Mouse (Mus musculus) v-Abl transformed pro-B cells (cell line): ENCODE results near the gene Rasgef1b.

Experiments
- in situ Hi-C, 2 experiments: fragments of 400-800 bp; cut with MboI; formaldehyde crosslinking; loops; one replicate each; pipeline ENCODE4 v1.15.1; 2025; ENCODE audit not compliant: unreplicated experiment in 2 of 2

Rasgef1b gene

GRCm38 (mm10) chr5:99470613-99471012, 258.3 kb downstream of the Rasgef1b start:
- in situ Hi-C loops = no loop called here

DNA sequence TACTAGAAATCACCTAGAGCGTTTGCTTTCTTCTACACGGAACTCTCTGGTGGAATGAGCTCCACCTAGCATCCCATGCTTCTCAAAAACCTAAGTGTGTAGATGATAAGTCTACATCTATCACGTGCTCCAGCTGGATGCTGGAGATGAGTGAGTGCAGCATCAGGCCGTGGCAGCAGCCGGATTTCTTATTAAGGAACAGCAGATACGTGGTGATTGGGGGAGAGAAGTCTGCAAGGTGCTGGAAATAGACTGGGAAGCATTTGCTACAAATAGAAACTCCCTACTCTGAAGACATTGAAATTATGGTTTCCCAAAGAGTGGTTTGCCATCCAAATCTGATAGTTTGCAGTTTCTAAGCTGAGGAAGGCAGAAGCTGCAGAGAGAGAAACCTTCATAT, 269.9 kb downstream of the Rasgef1b start:
- in situ Hi-C loops = no loop called here

DNA sequence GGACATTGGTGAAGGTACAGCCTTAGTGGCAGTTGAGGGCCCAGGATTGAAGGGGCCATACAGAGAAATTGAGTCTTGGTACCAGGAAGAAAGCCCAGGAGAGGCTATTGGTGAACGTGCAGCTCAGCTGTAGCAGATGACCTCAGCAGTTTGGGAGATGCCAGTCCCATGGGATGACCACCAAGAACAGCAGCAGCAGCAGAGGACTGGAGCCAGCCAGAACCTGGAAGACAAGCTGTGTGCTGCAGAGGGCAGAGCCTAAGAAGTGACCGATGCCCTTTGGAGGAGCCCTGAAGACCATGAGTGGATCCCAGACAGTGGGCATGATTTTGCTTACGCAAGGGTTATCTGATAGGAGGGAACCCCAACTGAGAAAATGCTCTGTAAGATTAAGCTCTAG, 271.6 kb downstream of the Rasgef1b start:
- in situ Hi-C loops = no loop called here

- in situ Hi-C loops = no loop called here
Observed at GRCm38 (mm10) chr5:99451939-99452338, 276.9 kb downstream of the Rasgef1b start.

DNA sequence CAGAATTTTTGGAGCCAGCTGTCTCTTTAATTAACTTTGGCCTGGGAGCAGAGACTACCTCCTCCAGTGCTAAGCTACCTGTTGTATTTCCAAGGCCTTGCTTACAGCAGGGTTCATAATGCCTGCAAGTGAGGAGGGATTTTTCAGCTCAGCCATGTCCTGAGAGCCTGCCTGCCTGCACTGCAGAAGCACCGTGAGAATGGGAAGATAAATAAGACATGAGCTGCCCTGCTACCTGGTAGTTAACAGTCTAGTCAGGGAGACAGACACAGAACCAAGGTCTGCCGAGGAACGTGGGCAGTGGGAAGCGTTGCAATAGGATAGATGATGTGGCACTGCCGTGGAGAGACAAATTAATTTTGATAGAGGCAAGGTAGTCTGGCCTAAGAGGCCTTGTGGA, 277.4 kb downstream of the Rasgef1b start:
- in situ Hi-C loops = no loop called here

- in situ Hi-C loops = no loop called here
Observed at GRCm38 (mm10) chr5:99450994-99451393, 277.9 kb downstream of the Rasgef1b start.

- in situ Hi-C loops = no loop called here
Observed at GRCm38 (mm10) chr5:99450463-99450862, 278.4 kb downstream of the Rasgef1b start.

DNA sequence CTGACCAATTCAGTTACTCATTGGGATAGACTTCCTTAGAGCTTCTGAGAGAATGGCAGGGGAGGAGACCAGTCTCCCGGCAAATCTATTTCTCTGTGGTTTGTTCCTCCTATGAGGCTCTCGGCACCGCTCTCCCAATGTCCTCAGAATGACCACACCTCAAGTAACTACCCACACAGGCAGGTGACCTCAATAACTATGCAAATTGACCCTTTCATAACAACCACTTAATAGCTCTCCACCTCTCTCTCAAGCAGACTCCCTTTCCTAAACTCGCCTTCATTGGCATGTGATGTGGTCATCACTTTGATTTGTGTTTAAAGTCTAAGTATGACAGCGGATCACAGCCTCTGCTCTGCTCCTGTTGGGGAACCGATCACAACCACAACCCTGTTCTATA, 281.4 kb downstream of the Rasgef1b start:
- in situ Hi-C loops = no loop called here

DNA sequence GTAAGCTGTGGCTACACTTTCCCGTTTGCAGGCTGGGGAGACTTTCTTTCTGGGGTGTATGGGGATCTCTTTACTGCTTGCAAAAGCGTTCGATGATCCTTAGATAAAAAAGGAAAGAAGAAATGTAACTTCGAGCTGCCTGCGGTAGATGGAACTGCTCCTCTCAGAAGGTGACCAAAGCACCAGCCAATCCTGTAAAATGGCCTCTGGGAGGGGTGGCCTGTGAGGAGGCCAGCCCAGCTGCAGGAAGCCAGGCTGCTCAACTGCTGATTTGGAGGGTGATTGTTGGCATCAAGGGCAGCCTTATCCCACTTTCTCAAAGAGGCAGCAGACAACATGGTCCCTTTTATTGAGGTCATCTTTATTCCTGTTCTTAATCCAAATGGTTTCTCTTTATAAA, 283.6 kb downstream of the Rasgef1b start:
- in situ Hi-C loops = no loop called here

- in situ Hi-C loops = no loop called here
Observed at GRCm38 (mm10) chr5:99444777-99445176, 284.1 kb downstream of the Rasgef1b start.

GRCm38 (mm10) chr5:99440109-99440508, 288.8 kb downstream of the Rasgef1b start:
- in situ Hi-C loops = no loop called here

DNA sequence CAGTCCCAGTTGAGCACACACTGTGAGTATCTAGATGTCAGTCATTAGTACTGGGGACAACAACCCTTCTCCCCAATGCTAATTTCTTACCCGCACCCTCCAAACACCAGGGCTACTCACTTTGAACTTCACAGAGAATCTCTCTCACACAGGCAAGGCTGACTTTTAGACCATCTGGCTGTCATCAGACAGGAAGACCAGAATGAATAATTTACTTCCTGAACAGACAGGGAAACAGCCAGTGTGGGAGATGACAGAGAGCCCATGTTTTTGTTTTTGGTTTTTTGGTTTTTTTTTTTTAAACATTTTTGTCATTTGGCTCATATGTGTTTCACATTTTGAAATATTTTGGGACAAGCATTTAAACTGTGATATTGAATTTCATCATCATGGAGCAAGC, 290.3 kb downstream of the Rasgef1b start:
- in situ Hi-C loops = no loop called here

DNA sequence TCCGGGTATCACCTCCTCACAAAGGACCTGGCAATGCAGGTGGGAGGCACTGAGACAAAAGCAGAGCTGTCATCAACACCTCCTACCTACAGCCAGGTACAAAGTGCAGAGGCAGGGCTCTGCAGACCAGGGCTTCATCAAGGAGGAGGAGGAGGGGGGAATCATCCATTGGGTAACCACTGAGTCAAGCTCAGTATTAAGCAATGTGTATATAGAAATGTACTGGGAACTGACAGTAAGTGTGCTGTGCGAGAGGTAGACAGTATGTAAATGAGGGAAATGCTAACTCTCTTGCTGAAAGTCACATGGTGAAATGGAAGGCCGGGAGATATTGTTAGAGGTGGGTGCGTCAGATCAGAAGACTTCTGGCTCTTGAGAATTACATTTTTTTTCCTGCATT, 294.6 kb downstream of the Rasgef1b start:
- in situ Hi-C loops = no loop called here

GRCm38 (mm10) chr5:99432471-99432870, 296.4 kb downstream of the Rasgef1b start:
- in situ Hi-C loops = no loop called here

DNA sequence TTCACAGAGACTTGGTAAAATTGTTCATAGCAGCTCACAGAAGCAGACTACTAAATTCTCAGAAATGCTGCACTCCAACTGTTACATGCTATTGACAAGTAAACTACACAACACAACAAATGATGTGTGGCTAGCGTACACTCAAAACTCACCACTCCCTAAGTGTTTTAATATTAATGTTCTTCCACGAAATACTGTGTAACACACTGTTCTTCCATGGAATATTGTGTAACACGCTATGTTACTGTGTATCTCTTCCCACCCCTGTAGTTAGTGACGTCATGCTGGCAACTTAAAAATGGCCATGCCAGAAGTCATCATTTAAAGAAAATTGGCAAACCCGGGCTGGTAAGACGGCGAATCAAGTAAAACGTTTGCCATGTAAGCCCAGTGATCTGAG, 299.6 kb downstream of the Rasgef1b start:
- in situ Hi-C loops = no loop called here

GRCm38 (mm10) chr5:99428648-99429047, 300.2 kb downstream of the Rasgef1b start:
- in situ Hi-C loops = no loop called here

DNA sequence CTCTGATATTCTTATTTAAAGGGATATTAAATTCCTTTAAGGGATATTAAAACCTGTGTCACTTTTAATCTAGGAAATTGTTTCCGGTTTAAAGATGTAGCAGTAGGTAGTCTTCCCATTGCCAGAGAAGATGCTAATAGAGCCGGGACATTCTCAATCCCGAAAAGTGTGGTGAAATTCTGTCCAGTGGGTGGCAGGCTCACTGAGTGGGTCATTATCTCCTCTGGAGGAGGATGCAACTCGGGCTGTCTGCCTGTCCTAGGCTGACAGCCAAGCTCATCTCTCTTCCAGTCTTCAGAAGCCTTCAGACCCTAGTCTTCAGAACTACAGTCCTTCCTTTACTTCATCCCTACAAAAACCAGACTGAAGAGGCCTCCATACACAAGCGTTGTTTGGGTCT, 305.6 kb downstream of the Rasgef1b start:
- in situ Hi-C loops = no loop called here

- in situ Hi-C loops = no loop called here
Observed at GRCm38 (mm10) chr5:99422856-99423255, 306.0 kb downstream of the Rasgef1b start.

DNA sequence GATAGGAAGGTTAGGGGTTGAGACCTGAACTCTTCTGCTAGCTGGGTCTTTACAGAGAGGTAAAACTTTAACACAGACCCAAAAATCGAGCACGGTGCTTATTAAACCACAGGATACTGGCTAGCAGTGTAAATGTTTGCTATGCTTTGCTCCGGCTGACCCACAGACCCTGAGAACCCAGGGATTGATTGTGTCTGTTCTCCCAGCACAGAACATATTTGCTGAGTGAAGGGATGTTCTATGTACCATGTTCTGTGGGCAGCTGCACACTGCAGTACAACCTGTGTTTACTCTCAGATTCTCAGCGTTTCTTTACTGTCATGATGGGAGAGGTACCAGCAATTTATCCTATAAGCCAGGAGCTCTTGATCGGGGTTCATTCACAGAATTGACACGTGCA, 306.8 kb downstream of the Rasgef1b start:
- in situ Hi-C loops = no loop called here

- in situ Hi-C loops = no loop called here
Observed at GRCm38 (mm10) chr5:99419872-99420271, 309.0 kb downstream of the Rasgef1b start.

DNA sequence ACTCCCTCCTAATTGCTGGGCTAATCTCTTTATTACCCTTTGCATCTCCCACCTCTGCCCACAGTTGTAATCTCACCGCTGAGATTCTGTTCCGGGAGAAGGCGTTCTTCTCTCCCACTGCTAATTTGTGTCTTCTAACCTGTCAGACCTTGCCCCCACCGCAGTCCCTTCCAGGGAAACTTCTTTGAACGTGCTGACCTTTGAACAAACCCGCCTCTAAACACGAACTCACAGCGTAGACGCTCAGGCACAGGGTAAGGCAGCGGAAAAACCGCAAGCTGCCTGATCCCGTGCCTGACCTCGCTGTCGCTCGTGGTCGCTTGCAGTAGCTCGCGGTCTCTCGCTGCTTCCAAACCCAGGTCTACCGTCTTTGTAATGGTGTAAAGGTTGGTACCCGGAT, 312.0 kb downstream of the Rasgef1b start:
- in situ Hi-C loops = no loop called here

GRCm38 (mm10) chr5:99415676-99416075, 313.2 kb downstream of the Rasgef1b start:
- in situ Hi-C loops = no loop called here

DNA sequence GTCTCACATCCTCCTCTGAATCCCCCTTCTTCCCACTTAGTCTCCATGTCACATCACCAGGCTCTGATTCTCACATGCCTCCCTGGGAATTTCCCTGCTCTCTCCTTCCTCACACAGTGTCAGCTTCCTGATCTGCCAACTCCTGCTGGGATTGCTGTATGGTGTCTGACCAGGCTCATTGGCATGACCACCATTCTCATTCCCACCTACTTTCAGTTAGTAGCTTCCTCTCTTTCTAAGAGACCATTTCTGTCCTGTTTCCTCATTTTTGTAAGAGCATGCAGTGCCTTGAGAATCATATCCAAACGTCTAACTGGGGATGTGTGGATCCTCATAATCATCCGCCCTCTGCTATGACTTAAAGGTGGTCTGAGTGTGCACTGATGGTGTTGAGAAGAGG, 313.8 kb downstream of the Rasgef1b start:
- in situ Hi-C loops = no loop called here

DNA sequence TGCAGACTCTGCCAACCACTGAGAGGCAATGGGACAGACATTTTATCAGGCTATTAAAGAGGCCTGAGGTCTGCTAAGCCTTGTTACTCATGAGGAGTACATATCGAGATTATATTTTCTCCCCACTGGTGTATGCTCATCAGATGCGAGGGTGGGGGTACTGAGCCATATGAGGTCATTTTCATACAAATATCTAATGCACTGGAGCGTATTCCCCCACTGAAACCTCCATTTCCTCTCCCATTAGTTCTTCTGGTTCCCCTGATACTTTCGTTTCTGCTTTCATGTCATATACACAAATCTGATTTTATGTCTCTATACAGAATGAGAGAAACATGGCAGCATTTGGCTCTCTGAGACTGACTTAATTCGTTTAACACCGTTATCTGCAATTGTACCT, 314.6 kb downstream of the Rasgef1b start:
- in situ Hi-C loops = no loop called here
